Mouse (Mus musculus) lung, postnatal 0 days (tissue): ENCODE data around the gene Gm48551.

Experiments used
- CTCF ChIP-seq: IDR thresholded peaks from 2 replicates; pipeline ENCODE4 v1.5.1; 2016; ENCODE audit warnings: antibody characterized with exemption, mild to moderate bottlenecking
- EP300 ChIP-seq: IDR thresholded peaks from 2 replicates; pipeline ENCODE4 v1.6.1; 2016; ENCODE audit warnings: antibody characterized with exemption, mild to moderate bottlenecking, control low read depth

DNA sequence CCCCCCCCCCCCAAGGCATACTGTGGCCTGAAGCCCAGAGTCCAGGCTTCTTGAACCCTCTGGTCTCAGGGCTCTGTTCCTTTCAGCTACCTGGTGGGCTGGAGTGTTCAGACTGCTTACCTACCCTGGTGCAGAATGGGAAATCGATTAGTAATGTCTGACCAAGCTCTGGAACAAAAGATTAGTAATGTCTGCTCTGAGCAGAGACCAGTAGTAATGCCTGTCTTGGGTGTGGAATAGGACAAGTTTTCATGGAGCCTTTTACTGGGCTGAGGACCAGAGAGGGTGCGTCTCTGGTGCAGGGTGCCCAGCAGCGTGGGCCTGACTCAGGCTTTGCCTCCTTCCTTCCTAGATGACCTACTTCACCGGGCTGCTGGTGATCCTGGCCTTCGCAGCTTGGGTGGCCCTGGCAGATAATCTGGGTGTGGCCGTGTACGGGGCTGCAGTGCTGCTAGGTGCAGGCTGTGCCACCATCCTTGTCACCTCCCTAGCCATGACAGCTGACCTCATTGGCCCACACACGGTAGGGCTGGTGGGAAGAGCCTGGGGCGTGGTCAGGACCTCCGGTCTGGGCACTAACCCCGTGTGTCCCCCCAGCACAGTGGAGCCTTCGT, 21.8 kb upstream of the Gm48551 start:
- TF ChIP-seq CTCF (no peak), EP300 (no peak)
